Mouse (Mus musculus): ENCODE measurements around the gene Cabp4.

GRCm38 (mm10) chr19:4102049-4102448, 41.8 kb downstream of the Cabp4 start:
- TF ChIP-seq CTCF (IDR thresholded peaks at IDR 0.05; ENCODE audit: extremely low read depth, insufficient read depth, insufficient read length, insufficient replicate concordance) (no peak), POLR2A (IDR thresholded peaks at IDR 0.05; ENCODE audit: low read depth, low read length) (no peak)
